Mouse (Mus musculus) cerebellum, postnatal 25 days (tissue): ENCODE measurements around the gene 4930469K13Rik.

Source experiments
- DNase-seq, 2 experiments: peaks; one replicate each; pipeline ENCODE4 v3.0.0; 2021; ENCODE audit warnings: mixed read lengths in 2 of 2

4930469K13Rik gene

GRCm38 (mm10) chr11:34034794-34035193 lies 63.6 kb downstream of the 4930469K13Rik start:
- no peak for DNase-seq

GRCm38 (mm10) chr11:34034008-34034505 lies 64.3 kb downstream of the 4930469K13Rik start:
- no peak for DNase-seq

GRCm38 (mm10) chr11:34031015-34031805 lies 67.1 kb downstream of the 4930469K13Rik start:
- DNase-seq, result no peak

GRCm38 (mm10) chr11:34029658-34030057 lies 68.7 kb downstream of the 4930469K13Rik start:
- DNase-seq, result no peak

GRCm38 (mm10) chr11:34025091-34025490 lies 73.3 kb downstream of the 4930469K13Rik start:
- DNase-seq, result no peak

GRCm38 (mm10) chr11:34012007-34012652 lies 86.2 kb downstream of the 4930469K13Rik start:
- DNase-seq, result no peak

GRCm38 (mm10) chr11:34010859-34011172 lies 87.5 kb downstream of the 4930469K13Rik start:
- DNase-seq, result no peak

- no peak for DNase-seq
Observed at GRCm38 (mm10) chr11:34010133-34010858, 88.1 kb downstream of the 4930469K13Rik start.

- no peak for DNase-seq
Observed at GRCm38 (mm10) chr11:34009316-34010087, 88.9 kb downstream of the 4930469K13Rik start.

- peak; percentile 29 to 65 for DNase-seq
Observed at GRCm38 (mm10) chr11:34008702-34009101, 89.7 kb downstream of the 4930469K13Rik start.

- DNase-seq, result no peak
Observed at GRCm38 (mm10) chr11:34008214-34008613, 90.1 kb downstream of the 4930469K13Rik start.

- no peak for DNase-seq
Observed at GRCm38 (mm10) chr11:34007616-34008015, 90.7 kb downstream of the 4930469K13Rik start.

- no peak for DNase-seq
Observed at GRCm38 (mm10) chr11:34002593-34002965, 95.8 kb downstream of the 4930469K13Rik start.

GRCm38 (mm10) chr11:34001938-34002592 lies 96.3 kb downstream of the 4930469K13Rik start:
- peak; percentile 55 to 67 for DNase-seq

- no peak for DNase-seq
Observed at GRCm38 (mm10) chr11:34000416-34000815, 97.9 kb downstream of the 4930469K13Rik start.

- DNase-seq, result no peak
Observed at GRCm38 (mm10) chr11:33998244-33998643, 100.1 kb downstream of the 4930469K13Rik start.

GRCm38 (mm10) chr11:33993496-33993895 lies 104.9 kb downstream of the 4930469K13Rik start:
- DNase-seq, result no peak

- peak; percentile 63 to 71 for DNase-seq
Observed at GRCm38 (mm10) chr11:33992938-33993337, 105.4 kb downstream of the 4930469K13Rik start, which contains the start of gene Kcnip1. Gene Kcnip1 (minus strand): TSS chr11:33993152.

GRCm38 (mm10) chr11:33990002-33990401 lies 108.4 kb downstream of the 4930469K13Rik start:
- no peak for DNase-seq

GRCm38 (mm10) chr11:33986525-33986924 lies 111.8 kb downstream of the 4930469K13Rik start:
- no peak for DNase-seq

- DNase-seq, result no peak
Observed at GRCm38 (mm10) chr11:33980146-33980545, 118.2 kb downstream of the 4930469K13Rik start.

GRCm38 (mm10) chr11:33975121-33975520 lies 123.2 kb downstream of the 4930469K13Rik start:
- no peak for DNase-seq
